ENCODE assay signal across 16 mouse cellular contexts in genomic region chr3:107742071-107742710, GRCm38 (mm10). TPM values are rescaled to one million over a fixed set of nuclear protein-coding genes. Genes with fewer than 3 reads are reported as not detected.
DNase-seq lines count a peak whose midpoint lies in the region; ATAC-seq and TF ChIP-seq lines count a peak whose summit lies in the region.
"Had no signal": no experiment of that assay in that cellular context is flagged by ENCODE, and none has a peak within 500 bp of the region (broad histone marks: within the 10 kb centered on the region; RNA-seq: fewer than 3 reads in every experiment).

No protein-coding gene starts in this region.

- no peak for DNase-seq in heart, adult 9 months (ENCODE audit: low spot score in 2 of 2)
- no peak for DNase-seq in layer of hippocampus, adult 2 months (ENCODE audit: low spot score in 2 of 2)
- DNase-seq in layer of hippocampus, postnatal 25 days (ENCODE audit: extremely low spot score in 1 of 2, low spot score in 1 of 2): no peak
- no peak for DNase-seq in left cerebral cortex, adult 11 months (ENCODE audit: low spot score)
- DNase-seq in frontal cortex, postnatal 25 days (ENCODE audit: low spot score in 2 of 2): no peak
- DNase-seq: cerebellum, adult 8-10 months; embryo, embryonic 11 days; left cerebral cortex, postnatal 4 days; lung, adult 18-20 months; spleen, adult 18-20 months had no signal

- ATAC-seq in heart, embryonic 13.5 days (ENCODE audit: extremely low read depth, insufficient number of reproducible peaks, low FRiP score, low TSS enrichment): no peak
- no peak for ATAC-seq in embryonic facial prominence, embryonic 12.5 days (ENCODE audit: insufficient number of reproducible peaks, insufficient read depth, low FRiP score, low TSS enrichment)
- ATAC-seq in limb, embryonic 12.5 days (ENCODE audit: insufficient number of reproducible peaks, insufficient read depth, low FRiP score, low TSS enrichment, low read depth): no peak

- no peaks in the 10 kb centered on the region for H3K27me3 ChIP-seq in heart, embryonic 13.5 days (replicated peaks)
- no peaks in the 10 kb centered on the region for H3K27me3 ChIP-seq in embryonic facial prominence, embryonic 12.5 days
- no peaks in the 10 kb centered on the region for H3K27me3 ChIP-seq in limb, embryonic 12.5 days
- H3K27me3 ChIP-seq: CH12.LX; hindbrain, embryonic 15.5 days had no signal

- H3K27ac ChIP-seq in heart, embryonic 13.5 days (replicated peaks): peak overlapping the region; percentile 83
- H3K27ac ChIP-seq in layer of hippocampus, adult 2 months: peak overlapping the region; percentile 81; the same call in 1 of the 2 replicates
- 0 out of 2 replicates have a peak overlapping the region, but pooled peaks have one; percentile 80 for H3K27ac ChIP-seq in embryonic facial prominence, embryonic 12.5 days
- peak overlapping the region; percentile 31 for H3K27ac ChIP-seq in limb, embryonic 12.5 days

- H3K9me3 ChIP-seq in heart, embryonic 13.5 days: no peaks in the 10 kb centered on the region
- no peaks in the 10 kb centered on the region for H3K9me3 ChIP-seq in embryonic facial prominence, embryonic 12.5 days
- H3K9me3 ChIP-seq in limb, embryonic 12.5 days: no peaks in the 10 kb centered on the region
- H3K9me3 ChIP-seq: hindbrain, embryonic 15.5 days; megakaryocyte, embryonic 14.5 days had no signal

- TF ChIP-seq CTCF in layer of hippocampus, adult 2 months (conservative IDR thresholded peaks at IDR 0.05): no peak

- H3K9ac ChIP-seq in heart, embryonic 13.5 days: no peak overlapping the region
- no peak overlapping the region for H3K9ac ChIP-seq in embryonic facial prominence, embryonic 12.5 days
- H3K9ac ChIP-seq in limb, embryonic 12.5 days (replicated peaks): no peak overlapping the region
- H3K9ac ChIP-seq: hindbrain, embryonic 15.5 days had no signal

- no peak overlapping the region for H3K4me3 ChIP-seq in heart, embryonic 13.5 days
- no peak overlapping the region for H3K4me3 ChIP-seq in layer of hippocampus, adult 2 months
- H3K4me3 ChIP-seq in embryonic facial prominence, embryonic 12.5 days: no peak overlapping the region
- no peak overlapping the region for H3K4me3 ChIP-seq in limb, embryonic 12.5 days (replicated peaks)
- H3K4me3 ChIP-seq: hindbrain, embryonic 15.5 days; megakaryocyte, embryonic 14.5 days had no signal

- H3K36me3 ChIP-seq in heart, embryonic 13.5 days: peaks cover 39% of the 10 kb centered on the region
- peaks cover 15% of the 10 kb centered on the region; the same call in 1 of the 2 replicates for H3K36me3 ChIP-seq in embryonic facial prominence, embryonic 12.5 days
- H3K36me3 ChIP-seq in limb, embryonic 12.5 days: peaks cover 37% of the 10 kb centered on the region
- H3K36me3 ChIP-seq: hindbrain, embryonic 15.5 days had no signal

- 71% methylated on average over 10 of the region's 10 CpGs for WGBS in heart, embryonic 13.5 days
- WGBS in embryonic facial prominence, embryonic 12.5 days: 85% methylated on average over 10 of the region's 10 CpGs
- WGBS in limb, embryonic 12.5 days: 92% methylated on average over 10 of the region's 10 CpGs

- H3K4me2 ChIP-seq in heart, embryonic 13.5 days: no peak overlapping the region
- no peak overlapping the region for H3K4me2 ChIP-seq in embryonic facial prominence, embryonic 12.5 days (replicated peaks)
- H3K4me2 ChIP-seq in limb, embryonic 12.5 days: no peak overlapping the region
- H3K4me2 ChIP-seq: hindbrain, embryonic 15.5 days had no signal

- H3K4me1 ChIP-seq in heart, embryonic 13.5 days: peaks cover 56% of the 10 kb centered on the region
- peaks cover 25% of the 10 kb centered on the region for H3K4me1 ChIP-seq in embryonic facial prominence, embryonic 12.5 days
- H3K4me1 ChIP-seq in limb, embryonic 12.5 days (replicated peaks): peaks cover 66% of the 10 kb centered on the region

RNA-seq across cellular contexts. Expression of gene Csf1, which starts 18.1 kb away (rescaled TPM):
- 8.3 and 11.6 TPM in 2 replicates for polyA plus RNA-seq in heart, embryonic 13.5 days (2015; fragmentation: Nextera tagmentation; extraction: Ambion mirVana)
- 10 to 100 TPM; 20.4 to 20.5 TPM for total RNA-seq in layer of hippocampus, adult 2 months (2021)
- 10 to 100 TPM; 17.1 to 18.6 TPM for total RNA-seq in layer of hippocampus, postnatal 25 days (2021)
- polyA plus RNA-seq in embryonic facial prominence, embryonic 12.5 days (2016; fragmentation: Nextera tagmentation; extraction: Ambion mirVana): 7.2 TPM in 2 replicates
- polyA plus RNA-seq in limb, embryonic 12.5 days (2016; fragmentation: Nextera tagmentation; extraction: Ambion mirVana): 6.1 and 7.4 TPM in 2 replicates

RNA-seq across cellular contexts. Expression of gene Ahcyl1, which starts 45.8 kb away (rescaled TPM):
- polyA plus RNA-seq in heart, embryonic 13.5 days (2015; fragmentation: Nextera tagmentation; extraction: Ambion mirVana): 45.8 and 48.9 TPM in 2 replicates
- 100 to 1,000 TPM; 338 to 346 TPM for total RNA-seq in layer of hippocampus, adult 2 months (2021)
- total RNA-seq in layer of hippocampus, postnatal 25 days (2021): 100 to 1,000 TPM; 333 to 340 TPM
- 110 and 119 TPM in 2 replicates for polyA plus RNA-seq in embryonic facial prominence, embryonic 12.5 days (2016; fragmentation: Nextera tagmentation; extraction: Ambion mirVana)
- polyA plus RNA-seq in limb, embryonic 12.5 days (2016; fragmentation: Nextera tagmentation; extraction: Ambion mirVana): 114 and 115 TPM in 2 replicates

Comparison
In these comparisons a context has a peak if more than half of its experiments do, and no peak if none do; other contexts are left out.
1. H3K27ac ChIP-seq: peak in every context shown above with its lines; median percentile 83 in heart, embryonic 13.5 days; 81 in layer of hippocampus, adult 2 months; 80 in embryonic facial prominence, embryonic 12.5 days; 31 in limb, embryonic 12.5 days.